Comparison of ENCODE assay signal across 23 mouse cellular contexts in the genomic region with DNA sequence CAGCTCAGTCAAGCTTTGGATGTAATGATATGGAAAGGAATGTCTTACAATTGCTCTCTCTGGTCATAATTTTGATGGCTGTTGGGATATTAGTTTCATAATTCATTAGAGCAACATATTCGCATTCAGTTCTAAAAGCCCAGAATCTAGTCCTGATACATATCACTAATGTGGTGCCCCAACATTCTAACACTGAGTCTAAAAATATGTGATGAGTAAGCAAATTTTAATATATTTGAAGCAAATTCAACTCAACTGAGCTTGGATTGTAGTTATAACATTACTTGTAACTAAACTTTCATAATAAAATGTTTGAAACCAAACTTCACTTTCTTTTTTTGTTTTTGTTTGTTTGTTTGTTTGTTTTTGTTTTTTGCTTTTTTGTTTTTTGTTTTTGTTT. TPM values are rescaled to one million over a fixed set of nuclear protein-coding genes. Genes with fewer than 3 reads are reported as not detected.
DNase-seq lines count a peak whose midpoint lies in the region; ATAC-seq and TF ChIP-seq lines count a peak whose summit lies in the region.
"Had no signal": no experiment of that assay in that cellular context is flagged by ENCODE, and none has a peak within 500 bp of the region (broad histone marks: within the 10 kb centered on the region; RNA-seq: fewer than 3 reads in every experiment).

No protein-coding gene starts in this region.

- no peak overlapping the region for H3K4me2 ChIP-seq in limb, embryonic 15.5 days
- no peak overlapping the region for H3K4me2 ChIP-seq in CH12.LX (ENCODE audit: insufficient read depth, low read depth, poor library complexity, severe bottlenecking)

- no peak for TF ChIP-seq CTCF in CH12.LX (conservative IDR thresholded peaks at IDR 0.05 in 1 of 2, IDR thresholded peaks at IDR 0.05 in 1 of 2; ENCODE audit: low read depth in 2 of 2, low read length in 2 of 2)

- no peaks in the 10 kb centered on the region for H3K27me3 ChIP-seq in limb, embryonic 15.5 days
- no peaks in the 10 kb centered on the region for H3K27me3 ChIP-seq in limb, embryonic 10.5 days (ENCODE audit: low read depth, poor library complexity, severe bottlenecking)
- H3K27me3 ChIP-seq in CH12.LX (replicated peaks) = no peaks in the 10 kb centered on the region

- TF ChIP-seq EP300 in CH12.LX (IDR thresholded peaks at IDR 0.05; ENCODE audit: low read length) = no peak

- dilution Hi-C loops in CH12.LX (cut with MboI; ENCODE audit: extremely low pct_ligation_motif_present, extremely low pct_unique_long_range_greater_than_20kb, low sequenced_read_pairs) = no loop called here

- no peaks in the 10 kb centered on the region for H3K9me3 ChIP-seq in limb, embryonic 15.5 days
- H3K9me3 ChIP-seq in limb, embryonic 10.5 days (replicated peaks) = no peaks in the 10 kb centered on the region
- H3K9me3 ChIP-seq in CH12.LX (replicated peaks; ENCODE audit: low read length) (no peaks in the 10 kb centered on the region), ES-E14 (ENCODE audit: control insufficient read depth, insufficient read depth, low read depth, low read length) (no peaks in the 10 kb centered on the region)
- H3K9me3 ChIP-seq: G1E had no signal

- H3K4me3 ChIP-seq in limb, embryonic 15.5 days = no peak overlapping the region
- no peak overlapping the region for H3K4me3 ChIP-seq in limb, embryonic 10.5 days
- H3K4me3 ChIP-seq in CH12.LX (replicated peaks in 1 of 3; ENCODE audit: low read depth in 2 of 3, low read length in 2 of 3, poor library complexity in 1 of 3) (no peak overlapping the region), ES-E14 (ENCODE audit: insufficient read depth in 1 of 2, low read depth in 1 of 2, low read length in 2 of 2, poor library complexity in 1 of 2, severe bottlenecking in 1 of 2) (no peak overlapping the region)

- H3K4me1 ChIP-seq in limb, embryonic 15.5 days = no peaks in the 10 kb centered on the region
- H3K4me1 ChIP-seq in limb, embryonic 10.5 days = no peaks in the 10 kb centered on the region
- H3K4me1 ChIP-seq in CH12.LX (ENCODE audit: control insufficient read depth in 1 of 2, insufficient read depth in 2 of 2) = no peaks in the 10 kb centered on the region
- no peaks in the 10 kb centered on the region for H3K4me1 ChIP-seq in ES-E14 (ENCODE audit: control insufficient read depth in 2 of 2, insufficient read depth in 2 of 2, low read length in 2 of 2, poor library complexity in 1 of 2)

- no peak for TF ChIP-seq POLR2A in CH12.LX (IDR thresholded peaks at IDR 0.05; ENCODE audit: low read depth, low read length)

- DNase-seq in limb, embryonic 10.5 days (ENCODE audit: low spot score) = no peak
- DNase-seq in CH12.LX (ENCODE audit: extremely low read depth) = no peak
- DNase-seq in ES-E14 (ENCODE audit: low read depth, low spot score) = no peak
- no peak for DNase-seq in layer of hippocampus, adult 8-10 months (ENCODE audit: low spot score in 2 of 2)
- DNase-seq in thymus, postnatal 10 days (ENCODE audit: low spot score in 2 of 2) = no peak
- DNase-seq: adrenal gland, adult 2 months; adrenal gland, adult 8-10 months; adrenal gland, postnatal 10 days; adrenal gland, postnatal 14 days; adrenal gland, postnatal 25 days; adrenal gland, postnatal 36 days; B cell, adult 2 months; cerebellum, adult 11 months; cerebellum, adult 11-12 months; cerebellum, adult 18-20 months; cerebellum, adult 2 months; cerebellum, adult 8-10 months had no signal

- no peak overlapping the region for H3K9ac ChIP-seq in limb, embryonic 15.5 days
- no peak overlapping the region for H3K9ac ChIP-seq in CH12.LX (ENCODE audit: insufficient read depth, low read depth)
- no peak overlapping the region for H3K9ac ChIP-seq in ES-E14 (ENCODE audit: insufficient read depth, low read depth, low read length, poor library complexity, severe bottlenecking)

- 0 out of 2 replicates have a peak overlapping the region, but pooled peaks have one; percentile 18 for H3K27ac ChIP-seq in limb, embryonic 15.5 days
- no peak overlapping the region for H3K27ac ChIP-seq in limb, embryonic 10.5 days
- H3K27ac ChIP-seq in CH12.LX (ENCODE audit: insufficient read depth, low read depth) (no peak overlapping the region), ES-E14 (ENCODE audit: insufficient read depth, low read depth, low read length, poor library complexity, severe bottlenecking) (no peak overlapping the region)

- no peaks in the 10 kb centered on the region for H3K79me2 ChIP-seq in CH12.LX (replicated peaks; ENCODE audit: control insufficient read depth, extremely low read depth, insufficient read depth, poor library complexity, severe bottlenecking)

- no peak for ATAC-seq in limb, embryonic 15.5 days (ENCODE audit: insufficient number of reproducible peaks, low FRiP score, low TSS enrichment, low read depth)
- ATAC-seq: activated CD4-positive, CD25-positive, alpha-beta regulatory T cell, adult 4 months; CD4-positive, CD25-positive, alpha-beta regulatory T cell, adult 4 months; Patski had no signal

- TF ChIP-seq RAD21 in CH12.LX (IDR thresholded peaks at IDR 0.05; ENCODE audit: low read depth, low read length) = no peak

- WGBS in limb, embryonic 15.5 days = 83% methylated on average over 1 of the region's 1 CpGs
- WGBS in limb, embryonic 10.5 days = 100% methylated on average over 1 of the region's 1 CpGs

- in situ Hi-C loops in CH12.LX (cut with MboI; ENCODE audit: low pct_ligation_motif_present, low pct_unique_long_range_greater_than_20kb, low sequenced_read_pairs) (no loop called here), ES-E14 (cut with MboI; ENCODE audit: low sequenced_read_pairs in 2 of 2, unreplicated experiment in 2 of 2) (no loop called here)

- H3K36me3 ChIP-seq in limb, embryonic 15.5 days = peaks cover 45% of the 10 kb centered on the region
- H3K36me3 ChIP-seq in limb, embryonic 10.5 days = peaks cover 91% of the 10 kb centered on the region
- H3K36me3 ChIP-seq in CH12.LX (replicated peaks in 1 of 2; ENCODE audit: control insufficient read depth in 1 of 2, insufficient read depth in 1 of 2, low read length in 1 of 2) (no peaks in the 10 kb centered on the region), ES-E14 (ENCODE audit: control insufficient read depth, insufficient read depth, low read length, poor library complexity, severe bottlenecking) (no peaks in the 10 kb centered on the region)
- H3K36me3 ChIP-seq: G1E had no signal

TF ChIP-seq in CH12.LX, 34 proteins besides CTCF, POLR2A, EP300 and RAD21:
- peak; percentile 64 for TF ChIP-seq MAFK (IDR thresholded peaks at IDR 0.05; ENCODE audit: insufficient replicate concordance, low read length)
- TF ChIP-seq E2F4 (IDR thresholded peaks at IDR 0.05; ENCODE audit: insufficient replicate concordance, low read depth, low read length) = no peak
- TF ChIP-seq ZMIZ1 (IDR thresholded peaks at IDR 0.05; ENCODE audit: low read depth, low read length) = no peak

TF ChIP-seq in ES-E14, 5 proteins besides CTCF, POLR2A, EP300 and RAD21:
- TF ChIP-seq MAFK (IDR thresholded peaks at IDR 0.05; ENCODE audit: insufficient read depth, low read depth, low read length) = peak; percentile 76
- TF ChIP-seq ZNF384 (IDR thresholded peaks at IDR 0.05; ENCODE audit: low read depth, low read length) = no peak
- no peak for TF ChIP-seq CHD2 (IDR thresholded peaks at IDR 0.05; ENCODE audit: low read depth, low read length)

RNA-seq across cellular contexts. Expression of gene Col3a1, which starts 17.8 kb away (rescaled TPM):
- polyA plus RNA-seq in limb, embryonic 15.5 days (2015; fragmentation: Nextera tagmentation; extraction: Ambion mirVana) = 3,320 and 3,762 TPM in 2 replicates
- polyA plus RNA-seq in limb, embryonic 10.5 days (2016; fragmentation: Nextera tagmentation; extraction: Ambion mirVana) = 348 and 463 TPM in 2 replicates
- total RNA-seq in CH12.LX (2012; rRNA removed) (not detected in 2 replicates), CH12.LX (2014; rRNA removed) (not detected in 2 replicates), ES-E14 (2012; rRNA removed) (6.3 and 46.2 TPM in 2 replicates)
- not detected in 2 replicates for polyA plus RNA-seq in CH12.LX (2012; ENCODE audit: insufficient read length, low read depth)
- 1 to 10 TPM; 3.5 to 4.2 (median 3.8) TPM for total RNA-seq in layer of hippocampus, adult 8-10 months (2022)
- total RNA-seq: MEL had no signal
- polyA plus RNA-seq: activated CD4-positive, CD25-positive, alpha-beta regulatory T cell, adult 4 months; CD4-positive, CD25-positive, alpha-beta regulatory T cell, adult 4 months; G1E had no signal
